Mouse (Mus musculus): ENCODE results near the gene Wdr66. TPM values are rescaled to one million over a fixed set of nuclear protein-coding genes. Genes with fewer than 3 reads are reported as not detected.

The Wdr66 gene
- polyA plus RNA-seq, 1 experiment from 2014 or later = 3.1 TPM

DNA sequence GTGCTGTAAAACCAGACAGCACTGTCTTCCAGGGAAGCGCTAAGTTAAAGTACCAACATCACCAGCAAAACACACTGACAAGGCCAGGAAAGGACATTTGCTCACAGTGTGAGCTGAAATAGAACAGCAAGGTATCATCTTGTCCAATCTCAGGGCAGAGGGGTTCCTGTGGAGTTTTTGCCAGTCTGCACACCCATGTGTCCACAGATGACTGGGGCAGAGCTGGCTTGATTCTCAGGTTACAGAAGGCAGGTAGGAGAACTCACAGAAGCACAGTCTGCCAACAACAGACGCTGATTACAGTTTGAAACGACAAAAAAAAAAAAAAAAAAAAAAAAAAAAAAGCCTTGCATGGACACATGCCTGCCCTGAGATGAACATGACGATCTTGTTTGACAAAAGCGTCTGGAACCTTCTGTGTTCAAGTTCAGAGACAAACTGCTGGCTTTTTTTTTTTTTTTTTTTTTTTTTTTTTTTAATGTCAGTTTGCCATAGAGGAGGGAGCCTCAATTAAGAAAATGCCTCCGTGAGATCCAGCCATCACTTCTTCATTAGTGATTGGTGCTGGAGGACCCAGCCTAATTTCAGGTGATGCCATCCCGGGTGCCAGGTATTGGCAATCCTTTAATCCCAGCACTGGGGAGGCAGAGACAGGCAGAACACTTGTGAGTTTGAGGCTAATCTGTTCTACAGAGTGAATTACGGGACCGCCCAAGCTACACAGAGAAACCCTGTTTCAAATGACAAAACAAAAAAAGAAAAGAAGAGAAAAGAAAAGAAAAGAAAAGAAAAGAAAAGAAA lies 29.6 kb downstream of the Wdr66 start:
- Histone ChIP-seq H3K27ac (ENCODE audit: low read length) (no peak overlapping the region), H3K9ac (ENCODE audit: low read length) (no peak overlapping the region), H3K4me3 (ENCODE audit: low read length) (no peak overlapping the region), H3K27me3 (ENCODE audit: control insufficient read depth, insufficient read depth, low read length) (no peaks in the 10 kb centered on the region), H3K4me2 (ENCODE audit: low read depth, low read length) (no peak overlapping the region), H3K9me3 (replicated peaks; ENCODE audit: control insufficient read depth, low read length) (no peaks in the 10 kb centered on the region), H3K4me1 (ENCODE audit: control insufficient read depth, insufficient read depth, low read length) (peaks cover 10% of the 10 kb centered on the region), H3K36me3 (ENCODE audit: control insufficient read depth, insufficient read depth) (no peaks in the 10 kb centered on the region)
- no peak for ATAC-seq (replicated peaks; ENCODE audit: extremely low read depth, insufficient read depth, low FRiP score)
- 69% methylated on average over 9 of the region's 9 CpGs for WGBS

GRCm38 (mm10) chr5:123285174-123285573 lies 33.3 kb downstream of the Wdr66 start:
- H3K9ac ChIP-seq (ENCODE audit: low read length) = no peak overlapping the region
- H3K4me1 ChIP-seq (ENCODE audit: control insufficient read depth, insufficient read depth, low read length) = no peaks in the 10 kb centered on the region
- H3K27ac ChIP-seq (ENCODE audit: low read length) = no peak overlapping the region
- ATAC-seq (replicated peaks; ENCODE audit: extremely low read depth, insufficient read depth, low FRiP score) = no peak
- no peaks in the 10 kb centered on the region for H3K36me3 ChIP-seq (ENCODE audit: control insufficient read depth, insufficient read depth)
- 31% methylated on average over 8 of the region's 8 CpGs for WGBS
- H3K27me3 ChIP-seq (ENCODE audit: control insufficient read depth, insufficient read depth, low read length) = no peaks in the 10 kb centered on the region
- no peak overlapping the region for H3K4me2 ChIP-seq (ENCODE audit: low read depth, low read length)
- H3K9me3 ChIP-seq (replicated peaks; ENCODE audit: control insufficient read depth, low read length) = 0 out of 2 replicates have a peak, but pooled peaks cover 2% of the 10 kb centered on the region
- no peak overlapping the region for H3K4me3 ChIP-seq (ENCODE audit: low read length)

DNA sequence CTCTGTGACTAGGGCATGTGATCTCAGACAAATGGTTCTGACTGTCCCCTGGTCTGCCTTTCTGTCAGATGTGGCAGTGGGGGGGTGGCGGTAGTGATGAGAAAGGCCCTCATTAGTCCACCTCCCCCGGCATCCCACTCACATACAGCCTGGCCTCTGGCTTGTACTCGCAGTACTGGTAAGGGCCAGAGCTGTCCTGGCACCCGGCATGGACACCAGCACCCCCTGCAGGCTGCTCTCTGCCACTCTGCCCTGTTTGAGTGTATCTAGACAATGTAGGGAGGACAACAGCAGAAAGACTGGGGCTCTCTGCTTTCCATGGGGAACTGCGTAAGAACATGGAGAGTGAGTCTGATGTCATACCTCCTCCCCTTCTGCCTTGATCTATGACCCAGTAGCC lies 36.2 kb downstream of the Wdr66 start:
- Histone ChIP-seq H3K4me1 (ENCODE audit: control insufficient read depth, insufficient read depth, low read length) (no peaks in the 10 kb centered on the region), H3K27ac (ENCODE audit: low read length) (no peak overlapping the region), H3K4me3 (ENCODE audit: low read length) (no peak overlapping the region), H3K9ac (ENCODE audit: low read length) (no peak overlapping the region), H3K4me2 (ENCODE audit: low read depth, low read length) (no peak overlapping the region), H3K9me3 (replicated peaks; ENCODE audit: control insufficient read depth, low read length) (0 out of 2 replicates have a peak, but pooled peaks cover 2% of the 10 kb centered on the region), H3K36me3 (ENCODE audit: control insufficient read depth, insufficient read depth) (no peaks in the 10 kb centered on the region), H3K27me3 (ENCODE audit: control insufficient read depth, insufficient read depth, low read length) (no peaks in the 10 kb centered on the region)
- no peak for ATAC-seq (replicated peaks; ENCODE audit: extremely low read depth, insufficient read depth, low FRiP score)
- WGBS = 84% methylated on average over 5 of the region's 5 CpGs

DNA sequence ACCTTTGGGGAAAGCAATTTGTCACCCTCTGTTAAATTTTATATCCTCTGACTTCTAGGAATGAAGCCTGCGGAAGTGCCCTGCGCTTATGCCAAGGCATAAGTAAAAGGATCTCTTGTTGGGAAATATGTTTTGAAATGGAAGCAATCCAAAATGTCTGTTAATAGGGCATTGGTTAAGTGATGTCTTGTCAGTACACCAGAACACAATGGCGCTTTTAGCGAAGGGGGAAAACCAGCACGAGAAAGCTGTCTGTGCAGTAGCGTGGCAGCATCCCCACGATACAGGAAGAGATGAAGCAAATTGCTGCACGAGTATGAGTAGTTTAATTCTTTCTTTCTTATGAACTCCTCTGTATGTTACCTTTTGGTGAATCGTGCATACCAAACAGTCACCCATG lies 42.8 kb downstream of the Wdr66 start:
- Histone ChIP-seq H3K9ac (ENCODE audit: low read length) (no peak overlapping the region), H3K36me3 (ENCODE audit: control insufficient read depth, insufficient read depth) (no peaks in the 10 kb centered on the region), H3K27ac (ENCODE audit: low read length) (no peak overlapping the region), H3K4me2 (ENCODE audit: low read depth, low read length) (no peak overlapping the region), H3K27me3 (ENCODE audit: control insufficient read depth, insufficient read depth, low read length) (no peaks in the 10 kb centered on the region), H3K9me3 (replicated peaks; ENCODE audit: control insufficient read depth, low read length) (no peaks in the 10 kb centered on the region), H3K4me3 (ENCODE audit: low read length) (no peak overlapping the region), H3K4me1 (ENCODE audit: control insufficient read depth, insufficient read depth, low read length) (no peaks in the 10 kb centered on the region; the same call in 1 of the 2 replicates)
- WGBS = 86% methylated on average over 9 of the region's 9 CpGs
- no peak for ATAC-seq (replicated peaks; ENCODE audit: extremely low read depth, insufficient read depth, low FRiP score)

DNA sequence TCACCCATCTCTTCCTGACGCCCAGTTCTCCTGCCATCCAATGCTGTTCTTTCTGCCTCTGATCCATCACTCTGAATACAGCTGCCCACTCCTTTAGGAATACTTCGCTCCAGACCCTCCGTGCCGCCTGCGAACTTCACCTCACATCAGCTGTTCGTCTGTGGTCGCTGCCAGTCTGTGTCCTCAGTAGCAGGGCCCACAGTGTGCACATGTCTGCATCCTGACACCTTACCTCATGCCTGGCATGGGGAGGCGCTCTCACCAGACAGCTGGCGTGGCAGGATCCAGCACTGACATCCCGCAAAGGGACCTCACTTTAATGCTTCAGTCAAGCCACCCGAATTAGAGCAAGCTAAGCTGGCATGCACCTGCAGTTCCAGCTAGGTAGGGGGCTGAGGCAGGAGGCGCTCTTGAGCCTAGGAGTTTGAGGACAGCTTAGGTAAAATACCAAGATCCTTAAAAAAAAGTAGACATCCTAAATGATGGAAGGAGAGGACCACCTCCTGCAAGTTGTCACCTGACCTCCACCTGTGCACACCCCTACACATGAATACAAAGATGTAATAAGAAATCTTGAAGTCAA lies 44.4 kb downstream of the Wdr66 start:
- Histone ChIP-seq H3K4me2 (ENCODE audit: low read depth, low read length) (no peak overlapping the region), H3K4me1 (ENCODE audit: control insufficient read depth, insufficient read depth, low read length) (peaks cover 9% of the 10 kb centered on the region), H3K27me3 (ENCODE audit: control insufficient read depth, insufficient read depth, low read length) (no peaks in the 10 kb centered on the region), H3K9ac (ENCODE audit: low read length) (no peak overlapping the region), H3K9me3 (replicated peaks; ENCODE audit: control insufficient read depth, low read length) (no peaks in the 10 kb centered on the region), H3K27ac (ENCODE audit: low read length) (no peak overlapping the region), H3K36me3 (ENCODE audit: control insufficient read depth, insufficient read depth) (no peaks in the 10 kb centered on the region), H3K4me3 (ENCODE audit: low read length) (no peak overlapping the region)
- no peak for ATAC-seq (replicated peaks; ENCODE audit: extremely low read depth, insufficient read depth, low FRiP score)
- WGBS = 66% methylated on average over 12 of the region's 12 CpGs

- no peak for ATAC-seq (replicated peaks; ENCODE audit: extremely low read depth, insufficient read depth, low FRiP score)
- Histone ChIP-seq H3K27ac (ENCODE audit: low read length) (no peak overlapping the region), H3K27me3 (ENCODE audit: control insufficient read depth, insufficient read depth, low read length) (no peaks in the 10 kb centered on the region), H3K4me3 (ENCODE audit: low read length) (no peak overlapping the region), H3K9me3 (replicated peaks; ENCODE audit: control insufficient read depth, low read length) (no peaks in the 10 kb centered on the region), H3K4me1 (ENCODE audit: control insufficient read depth, insufficient read depth, low read length) (peaks cover 18% of the 10 kb centered on the region), H3K36me3 (ENCODE audit: control insufficient read depth, insufficient read depth) (no peaks in the 10 kb centered on the region), H3K9ac (ENCODE audit: low read length) (no peak overlapping the region), H3K4me2 (ENCODE audit: low read depth, low read length) (no peak overlapping the region)
- 54% methylated on average over 23 of the region's 23 CpGs for WGBS
Measured at GRCm38 (mm10) chr5:123296972-123297754, 45.3 kb downstream of the Wdr66 start.

DNA sequence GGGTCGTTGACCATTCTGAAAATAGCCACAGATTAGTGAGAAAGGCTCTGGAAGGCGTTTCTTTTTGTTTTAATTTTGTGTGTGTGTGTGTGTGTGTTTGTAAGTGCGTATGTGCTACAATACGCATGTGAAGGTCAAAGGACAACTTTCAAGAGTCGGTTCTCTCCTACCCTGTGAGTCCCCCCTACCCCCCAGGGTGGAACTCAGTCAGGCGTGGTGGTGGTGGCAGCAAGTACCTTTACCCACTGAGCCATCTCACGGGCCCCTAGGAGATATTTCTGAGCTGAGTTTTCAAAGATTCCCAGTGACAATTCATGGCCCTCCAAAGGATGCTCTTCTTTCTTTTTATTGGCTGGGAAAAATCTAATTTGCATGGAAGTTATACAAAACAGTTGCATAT lies 45.9 kb downstream of the Wdr66 start:
- Histone ChIP-seq H3K9ac (ENCODE audit: low read length) (no peak overlapping the region), H3K36me3 (ENCODE audit: control insufficient read depth, insufficient read depth) (no peaks in the 10 kb centered on the region), H3K4me2 (ENCODE audit: low read depth, low read length) (no peak overlapping the region), H3K4me3 (ENCODE audit: low read length) (no peak overlapping the region), H3K9me3 (replicated peaks; ENCODE audit: control insufficient read depth, low read length) (no peaks in the 10 kb centered on the region), H3K27me3 (ENCODE audit: control insufficient read depth, insufficient read depth, low read length) (no peaks in the 10 kb centered on the region), H3K27ac (ENCODE audit: low read length) (no peak overlapping the region), H3K4me1 (ENCODE audit: control insufficient read depth, insufficient read depth, low read length) (peaks cover 24% of the 10 kb centered on the region)
- no peak for ATAC-seq (replicated peaks; ENCODE audit: extremely low read depth, insufficient read depth, low FRiP score)
- 73% methylated on average over 7 of the region's 7 CpGs for WGBS

- H3K4me3 ChIP-seq (ENCODE audit: low read length) = no peak overlapping the region
- no peak overlapping the region for H3K4me2 ChIP-seq (ENCODE audit: low read depth, low read length)
- H3K27me3 ChIP-seq (ENCODE audit: control insufficient read depth, insufficient read depth, low read length) = no peaks in the 10 kb centered on the region
- no peak overlapping the region for H3K27ac ChIP-seq (ENCODE audit: low read length)
- peaks cover 26% of the 10 kb centered on the region for H3K4me1 ChIP-seq (ENCODE audit: control insufficient read depth, insufficient read depth, low read length)
- ATAC-seq (replicated peaks; ENCODE audit: extremely low read depth, insufficient read depth, low FRiP score) = no peak
- 90% methylated on average over 6 of the region's 6 CpGs for WGBS
- H3K9ac ChIP-seq (ENCODE audit: low read length) = no peak overlapping the region
- no peaks in the 10 kb centered on the region for H3K36me3 ChIP-seq (ENCODE audit: control insufficient read depth, insufficient read depth)
- H3K9me3 ChIP-seq (replicated peaks; ENCODE audit: control insufficient read depth, low read length) = no peaks in the 10 kb centered on the region
Measured at GRCm38 (mm10) chr5:123298526-123298925, 46.6 kb downstream of the Wdr66 start.

Data from heart, embryonic 16.5 days (tissue).